Mouse (Mus musculus) right cerebral cortex, postnatal 25 days (tissue): ENCODE data around the gene Agbl2.

Experiments
- DNase-seq: peaks from one replicate; pipeline ENCODE4 v3.0.0; 2022

The Agbl2 gene

DNA sequence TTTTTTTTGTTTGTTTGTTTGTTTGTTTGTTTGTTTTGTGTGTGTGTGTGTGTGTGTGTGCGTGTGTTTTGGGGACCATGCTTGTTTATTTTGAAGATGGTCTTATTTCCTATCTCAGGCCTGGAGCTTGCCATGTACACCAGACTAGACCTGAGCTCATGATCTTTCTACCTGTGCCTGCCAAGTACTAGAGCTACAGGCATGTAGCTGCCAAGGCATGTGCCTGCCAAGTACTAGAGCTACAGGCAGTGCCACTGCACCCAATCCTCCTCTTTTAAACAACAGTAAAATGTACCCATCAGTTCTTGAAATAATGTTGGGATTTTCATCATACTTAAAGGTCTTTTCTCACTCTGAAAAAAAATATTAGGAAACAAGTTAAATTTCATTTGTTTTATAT is 91.5 kb downstream of the Agbl2 start:
- DNase-seq = no peak

GRCm38 (mm10) chr2:90875239-90875638 is 92.7 kb downstream of the Agbl2 start:
- no peak for DNase-seq

DNA sequence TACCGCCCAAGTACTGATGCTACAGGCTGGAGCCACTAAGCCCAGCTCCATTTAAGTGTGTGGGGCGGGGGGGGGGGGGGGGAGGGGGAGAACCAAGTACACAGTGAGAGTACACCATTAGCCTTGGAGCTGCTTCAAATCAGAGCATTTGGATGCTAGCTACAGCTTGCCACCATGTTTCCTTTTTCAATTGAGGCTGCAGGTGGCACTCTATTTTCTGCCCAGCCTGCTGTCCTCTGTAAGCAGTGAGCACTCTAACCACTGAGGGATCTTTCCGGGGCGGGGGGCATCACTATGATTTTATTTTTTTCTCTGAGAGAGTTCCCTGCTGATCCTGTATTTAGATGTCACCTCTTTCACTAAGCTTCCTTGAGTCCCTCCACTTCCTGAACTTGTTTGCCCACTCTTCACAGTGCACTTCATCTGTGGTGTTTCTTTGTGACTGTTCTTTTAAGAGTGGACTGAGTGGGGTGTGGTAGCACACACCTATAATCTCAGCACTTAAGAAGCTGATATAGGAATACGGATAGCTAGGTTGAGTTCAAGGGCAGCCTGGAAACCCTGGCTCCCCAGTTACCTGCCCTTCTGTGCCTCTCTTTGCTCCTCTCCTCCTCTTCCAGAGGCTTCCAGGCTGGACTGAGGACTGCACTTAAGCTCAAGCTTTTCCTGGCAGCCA is 95.2 kb downstream of the Agbl2 start:
- no peak for DNase-seq

DNA sequence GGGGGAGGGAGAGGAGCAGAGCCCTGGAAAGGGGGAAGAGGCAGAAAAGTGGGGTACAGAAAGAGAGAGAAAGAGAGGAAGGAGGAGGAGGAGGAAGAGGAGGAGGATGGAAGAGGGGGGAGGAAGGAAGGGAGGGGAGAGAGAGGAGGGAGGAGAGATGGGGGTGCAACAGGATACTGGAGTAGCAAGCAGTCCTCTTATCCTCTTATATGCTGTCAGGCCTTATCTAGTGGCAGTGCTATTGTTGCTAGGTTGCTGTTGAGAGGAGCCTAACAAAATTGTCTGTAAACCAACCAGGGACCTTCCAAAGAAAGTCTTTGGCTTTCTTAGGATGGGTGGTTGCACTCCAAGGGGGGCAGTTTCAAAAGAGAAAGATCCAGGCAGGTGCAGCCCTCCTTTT is 96.9 kb downstream of the Agbl2 start:
- no peak for DNase-seq

- no peak for DNase-seq
Observed at GRCm38 (mm10) chr2:90880144-90880785, 97.7 kb downstream of the Agbl2 start.

- no peak for DNase-seq
Observed at GRCm38 (mm10) chr2:90881824-90882223, 99.3 kb downstream of the Agbl2 start.
